Mouse (Mus musculus): ENCODE results near the gene Smpd2.

Gene Smpd2

GRCm38 (mm10) chr10:41460501-41460900 lies 29.7 kb downstream of the Smpd2 start:
- in situ Hi-C loops (cut with MboI, MseI): no loop called here

GRCm38 (mm10) chr10:41459990-41460389 lies 30.2 kb downstream of the Smpd2 start:
- in situ Hi-C loops (cut with MboI, MseI): no loop called here

DNA sequence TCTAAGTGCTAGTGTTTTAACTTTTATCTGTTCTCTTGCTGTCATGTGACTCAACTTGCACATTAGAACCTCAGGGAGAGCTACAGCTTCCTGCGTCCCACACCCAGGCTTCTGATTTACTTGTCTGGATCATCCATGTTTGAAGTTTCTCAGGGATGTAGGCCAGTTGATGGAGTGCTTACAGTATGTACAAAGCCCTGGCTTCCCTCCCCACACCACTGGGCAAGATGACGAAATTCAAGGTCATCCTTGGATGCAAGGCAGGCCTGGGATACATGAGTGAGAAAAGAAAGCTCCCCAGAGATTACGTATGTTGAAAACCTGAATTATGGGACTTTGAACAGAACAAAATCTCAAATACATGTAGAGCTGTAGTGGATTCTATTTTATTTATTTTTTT lies 37.4 kb downstream of the Smpd2 start:
- in situ Hi-C loops (cut with MboI, MseI): loop anchor here (5.0 kb wide), 1 partner anchor 35 kb away; no protein-coding TSS in a partner anchor

GRCm38 (mm10) chr10:41451656-41452055 lies 38.5 kb downstream of the Smpd2 start:
- in situ Hi-C loops (cut with MboI, MseI): loop anchor here (5.0 kb wide), 1 partner anchor 36 kb away; no protein-coding TSS in a partner anchor

GRCm38 (mm10) chr10:41450780-41451522 lies 39.2 kb downstream of the Smpd2 start:
- in situ Hi-C loops (cut with MboI, MseI): loop anchor here (5.0 kb wide), 1 partner anchor 36 kb away; no protein-coding TSS in a partner anchor

- in situ Hi-C loops (cut with MboI, MseI): loop anchor here (5.0 kb wide), 1 partner anchor 37 kb away; no protein-coding TSS in a partner anchor
These were observed 40.0 kb downstream of the Smpd2 start, which contains the start of gene Zbtb24 for GRCm38 (mm10) chr10:41450137-41450670. Gene Zbtb24 (plus strand): TSS chr10:41450383.

GRCm38 (mm10) chr10:41449684-41450083 lies 40.5 kb downstream of the Smpd2 start:
- in situ Hi-C loops (cut with MboI, MseI): loop anchor here (5.0 kb wide), 1 partner anchor 38 kb away; no protein-coding TSS in a partner anchor

DNA sequence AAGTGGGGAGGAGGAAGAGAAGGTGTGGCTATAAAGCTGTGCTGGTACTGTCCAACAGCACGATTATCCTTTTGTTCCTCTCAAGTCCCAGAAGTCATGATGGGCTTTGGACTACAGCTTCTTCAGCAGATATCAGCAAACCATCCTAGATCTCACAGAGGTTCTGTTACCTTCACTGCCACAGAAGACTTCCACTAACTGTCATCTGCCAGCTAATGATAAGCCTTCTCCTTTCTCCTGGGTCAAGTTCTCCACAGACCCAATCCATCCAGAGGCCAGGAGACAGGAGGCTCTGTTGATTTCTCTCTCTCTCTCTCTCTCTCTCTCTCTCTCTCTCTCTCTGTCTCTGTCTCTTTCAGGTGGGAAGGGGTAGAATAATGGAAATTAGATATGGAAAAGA lies 42.0 kb downstream of the Smpd2 start:
- in situ Hi-C loops (cut with MboI, MseI): no loop called here

Measured in T-helper 1 cell (primary cell).